Mouse (Mus musculus) B cell, adult 67 days (primary cell): Measurements from ENCODE around the gene Olfr875. TPM values are rescaled to one million over a fixed set of nuclear protein-coding genes. Genes with fewer than 3 reads are reported as not detected.

Experiments used
- total RNA-seq, 2 experiments: library from RNA; stranded (reverse); gene quantifications; 4 replicates each; pipeline ENCODE4 v1.2.4; 2023

Gene Olfr875
- total RNA-seq: not detected

DNA sequence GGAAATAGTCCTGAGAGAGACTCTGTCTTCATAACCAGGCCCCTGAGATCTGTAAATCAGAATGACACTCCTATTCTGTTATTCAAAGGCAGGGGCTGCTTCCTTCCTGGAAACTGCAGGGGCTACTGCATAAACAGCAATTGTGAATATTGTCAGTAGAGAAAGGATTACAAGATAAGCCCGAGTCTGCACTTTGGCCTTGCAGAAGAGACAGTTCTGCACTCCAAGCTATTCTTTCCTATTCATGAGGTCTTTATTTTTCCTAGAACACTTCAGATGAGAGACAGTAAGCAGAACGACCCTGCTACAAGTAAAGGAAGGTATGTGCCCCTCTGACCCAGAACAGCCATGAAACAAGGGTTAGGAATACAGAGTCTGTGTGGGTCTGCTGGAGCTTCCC is at the start of gene Olfr875:
Gene Olfr875, plus strand, starts transcription at position 99 of the 400 bp plus-strand sequence.

DNA sequence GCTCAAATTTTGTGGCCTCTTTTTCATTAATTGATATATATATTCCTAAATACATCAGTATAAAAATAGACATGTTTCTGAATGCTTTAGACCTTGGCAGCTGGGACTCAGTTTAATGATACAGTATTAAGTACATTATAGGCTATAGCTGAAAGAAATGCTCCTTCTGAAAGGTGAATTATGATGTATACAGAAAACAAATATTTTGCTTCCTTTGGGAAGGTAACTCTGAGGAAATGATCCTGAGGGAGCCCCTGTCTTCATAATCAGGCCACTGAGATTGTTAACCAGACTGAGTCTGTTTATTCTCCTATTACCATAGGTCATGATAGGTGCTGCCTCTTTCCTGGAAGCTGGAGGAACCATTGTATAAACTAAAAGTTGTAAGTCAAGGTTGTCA is 26.9 kb upstream of the Olfr875 start, which contains the start of gene Olfr874:
Gene Olfr874, plus strand, starts transcription at position 301 of the 400 bp plus-strand sequence.

DNA sequence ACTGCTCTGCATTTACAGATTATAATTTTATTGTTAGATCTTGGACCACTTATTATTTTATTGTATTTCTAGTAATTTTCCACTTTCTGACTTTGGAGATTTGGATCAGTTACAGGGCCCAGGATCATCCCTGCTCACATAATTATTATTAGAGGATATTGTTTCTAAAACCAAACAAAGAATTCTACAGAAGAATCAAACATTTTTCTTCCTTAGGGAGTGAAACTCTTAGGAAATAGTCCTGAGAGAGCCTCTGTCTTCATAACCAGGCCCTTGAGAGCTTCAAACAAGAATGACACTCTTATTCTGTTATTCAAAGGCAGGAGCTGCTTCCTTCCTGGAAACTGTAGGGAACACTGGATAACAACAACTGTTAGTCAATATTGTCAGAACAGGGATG is 31.1 kb downstream of the Olfr875 start, which contains the start of gene Olfr876:
Gene Olfr876, plus strand, starts transcription at position 301 of the 400 bp plus-strand sequence.

Other genes with a start within 250 kb of the Olfr875 start
- not detected for gene Esam, start 243.8 kb upstream of the Olfr875 start, total RNA-seq
- gene Vsig2, start 232.6 kb upstream of the Olfr875 start, total RNA-seq: not detected
- gene Nrgn, start 219.0 kb upstream of the Olfr875 start, total RNA-seq: 1 to 10 TPM; 2.4 to 3.6 TPM
- gene Siae, start 216.2 kb upstream of the Olfr875 start, total RNA-seq: 10 to 100 TPM; 10.4 to 12.5 TPM
- gene Spa17, start 158.1 kb upstream of the Olfr875 start, total RNA-seq: 1 to 10 TPM; 1.7 to 2.1 TPM
- gene Tbrg1, start 114.5 kb upstream of the Olfr875 start, total RNA-seq: 10 to 100 TPM; 53.0 to 53.5 TPM
- not detected for gene Panx3, start 102.6 kb upstream of the Olfr875 start, total RNA-seq
- gene Olfr160, start 55.6 kb upstream of the Olfr875 start, total RNA-seq: not detected
- not detected for gene Olfr874, start 26.8 kb upstream of the Olfr875 start, total RNA-seq
- gene Olfr876, start 31.2 kb downstream of the Olfr875 start, total RNA-seq: not detected
- gene Olfr877, start 82.4 kb downstream of the Olfr875 start, total RNA-seq: not detected
- not detected for gene Olfr145, start 124.9 kb downstream of the Olfr875 start, total RNA-seq
- gene Olfr878, start 146.0 kb downstream of the Olfr875 start, total RNA-seq: not detected
- not detected for gene Olfr881, start 220.0 kb downstream of the Olfr875 start, total RNA-seq